Mouse (Mus musculus) brain, embryonic 14.5 days (tissue): ENCODE results near the gene Usp20.

Source experiments
- CTCF ChIP-seq: fragments of 200-500 bp; IDR thresholded peaks from 2 replicates; pipeline ENCODE4 v1.5.1; 2012; ENCODE audit warnings: inconsistent platforms, mild to moderate bottlenecking, moderate library complexity, borderline replicate concordance; ENCODE audit not compliant: insufficient read depth, insufficient read length; ENCODE audit errors: extremely low read depth
- POLR2A ChIP-seq: fragments of 200-500 bp; IDR thresholded peaks from 2 replicates; pipeline ENCODE4 v1.6.1; 2012; ENCODE audit warnings: mild to moderate bottlenecking, inconsistent platforms, borderline replicate concordance; ENCODE audit not compliant: poor library complexity, insufficient read depth, insufficient read length, severe bottlenecking; ENCODE audit errors: extremely low read depth

GRCm38 (mm10) chr2:31060787-31061730 lies 79.0 kb downstream of the Usp20 start:
- no peak for TF ChIP-seq POLR2A
- no peak for TF ChIP-seq CTCF
